Mouse (Mus musculus) myocyte (in vitro differentiated cells): Measurements from ENCODE around the gene Prkcb. TPM values are rescaled to one million over a fixed set of nuclear protein-coding genes. Genes with fewer than 3 reads are reported as not detected.

ENCODE experiments used
- H3K27me3 ChIP-seq: one replicate; pipeline ENCODE4 v1.6.1; 2011; ENCODE audit not compliant: control insufficient read depth, insufficient read depth, insufficient read length
- H3K36me3 ChIP-seq: one replicate; pipeline ENCODE4 v1.6.1; 2011; ENCODE audit not compliant: control insufficient read depth, insufficient read depth
- H3K4me2 ChIP-seq: one replicate; pipeline ENCODE4 v1.6.1; 2011; ENCODE audit warnings: low read depth, control low read depth
- H3K4me3 ChIP-seq: one replicate; pipeline ENCODE4 v1.5.1; 2011; ENCODE audit warnings: mild to moderate bottlenecking, control low read depth, moderate library complexity
- H3K79me2 ChIP-seq: one replicate; pipeline ENCODE4 v1.6.1; 2011; ENCODE audit not compliant: control insufficient read depth, insufficient read depth
- H3ac ChIP-seq: one replicate; pipeline ENCODE4 v1.6.1; 2011; ENCODE audit not compliant: control insufficient read depth, insufficient read length
- CEBPB ChIP-seq: IDR thresholded peaks from 2 replicates; pipeline ENCODE4 v1.6.1; 2011; ENCODE audit warnings: mild to moderate bottlenecking, moderate library complexity; ENCODE audit not compliant: poor library complexity, insufficient read depth, severe bottlenecking
- E2F4 ChIP-seq: IDR thresholded peaks from one replicate; pipeline ENCODE4 v1.6.1; 2011; ENCODE audit warnings: mild to moderate bottlenecking, control low read depth, moderate library complexity; ENCODE audit not compliant: insufficient read depth
- MAX ChIP-seq: IDR thresholded peaks from one replicate; pipeline ENCODE4 v1.6.1; 2011; ENCODE audit warnings: low read depth, mild to moderate bottlenecking, control low read depth
- MYOD1 ChIP-seq, 3 experiments: IDR thresholded peaks; one replicate each; pipeline ENCODE4 v1.6.1; 2011; ENCODE audit warnings: control low read depth in 2 of 3, low read depth in 2 of 3, mild to moderate bottlenecking in 2 of 3, moderate library complexity in 1 of 3; ENCODE audit not compliant: insufficient read length in 2 of 3, control insufficient read depth in 1 of 3
- MYOG ChIP-seq, 3 experiments: IDR thresholded peaks; one replicate each; pipeline ENCODE4 v1.6.1; 2011; ENCODE audit warnings: control low read depth in 2 of 3, low read depth in 2 of 3, mild to moderate bottlenecking in 2 of 3; ENCODE audit not compliant: insufficient read length in 2 of 3, control insufficient read depth in 1 of 3, insufficient read depth in 1 of 3
- POLR2A ChIP-seq: IDR thresholded peaks from one replicate; pipeline ENCODE4 v1.6.1; 2011; ENCODE audit warnings: low read depth, mild to moderate bottlenecking, control low read depth, moderate library complexity; ENCODE audit not compliant: insufficient read length
- POLR2AphosphoS2 ChIP-seq: IDR thresholded peaks from one replicate; pipeline ENCODE4 v1.6.1; 2011; ENCODE audit warnings: low read depth, control low read depth; ENCODE audit not compliant: insufficient read length
- REST ChIP-seq: IDR thresholded peaks from one replicate; pipeline ENCODE4 v1.6.1; 2011; ENCODE audit warnings: mild to moderate bottlenecking, control low read depth, moderate library complexity; ENCODE audit not compliant: insufficient read depth, insufficient read length
- SRF ChIP-seq: IDR thresholded peaks from one replicate; pipeline ENCODE4 v1.6.1; 2011; ENCODE audit warnings: low read depth; ENCODE audit not compliant: control insufficient read depth, insufficient read length
- TCF12 ChIP-seq: IDR thresholded peaks from one replicate; pipeline ENCODE4 v1.6.1; 2011; ENCODE audit warnings: mild to moderate bottlenecking, control low read depth; ENCODE audit not compliant: poor library complexity, insufficient read depth, severe bottlenecking
- TCF3 ChIP-seq: IDR thresholded peaks from one replicate; pipeline ENCODE4 v1.6.1; 2011; ENCODE audit warnings: low read depth, control low read depth; ENCODE audit not compliant: insufficient read length
- USF1 ChIP-seq: IDR thresholded peaks from one replicate; pipeline ENCODE4 v1.6.1; 2011; ENCODE audit warnings: low read depth, mild to moderate bottlenecking, control low read depth, moderate library complexity
- polyA plus RNA-seq: library from polyadenylated mRNA; unstranded; fragments of >200 nt; fragmentation: generic; extraction: Trizol; gene quantifications from one replicate; pipeline ENCODE4 v1.2.1, GENCODE M21; 2012; ENCODE audit warnings: missing spikeins

The Prkcb gene
- polyA plus RNA-seq, 1 experiment = 2.2 TPM

- no peak for TF ChIP-seq CEBPB
- no peak for TF ChIP-seq MYOD1 (IDR thresholded peaks at IDR 0.05; ENCODE audit: control insufficient read depth in 1 of 3, insufficient read length in 2 of 3, low read depth in 2 of 3)
- TF ChIP-seq E2F4 = no peak
- TF ChIP-seq SRF = no peak
- TF ChIP-seq REST = no peak
- TF ChIP-seq MAX = no peak
- TF ChIP-seq TCF12 = no peak
- TF ChIP-seq POLR2A = no peak
- TF ChIP-seq MYOG (IDR thresholded peaks at IDR 0.05; ENCODE audit: control insufficient read depth in 1 of 3, insufficient read depth in 1 of 3, insufficient read length in 2 of 3, low read depth in 2 of 3) = no peak
- TF ChIP-seq USF1 = no peak
- Histone ChIP-seq H3K4me3 (no peak overlapping the region), H3K27me3 (no peaks in the 10 kb centered on the region), H3ac (no peak overlapping the region), H3K79me2 (no peaks in the 10 kb centered on the region), H3K4me2 (no peak overlapping the region), H3K36me3 (no peaks in the 10 kb centered on the region)
These were observed 135.3 kb downstream of the Prkcb start for GRCm38 (mm10) chr7:122423816-122424215.

- Histone ChIP-seq H3K79me2 (no peaks in the 10 kb centered on the region), H3ac (no peak overlapping the region), H3K27me3 (no peaks in the 10 kb centered on the region), H3K4me3 (no peak overlapping the region), H3K36me3 (no peaks in the 10 kb centered on the region), H3K4me2 (no peak overlapping the region)
- TF ChIP-seq MYOG (IDR thresholded peaks at IDR 0.05; ENCODE audit: control insufficient read depth in 1 of 3, insufficient read depth in 1 of 3, insufficient read length in 2 of 3, low read depth in 2 of 3) (no peak), USF1 (no peak)
These were observed 140.6 kb downstream of the Prkcb start for GRCm38 (mm10) chr7:122429134-122429533.

- no peak for TF ChIP-seq E2F4
- no peak for TF ChIP-seq REST
- TF ChIP-seq CEBPB = no peak
- TF ChIP-seq MAX = no peak
- no peak for TF ChIP-seq POLR2AphosphoS2
- TF ChIP-seq USF1 = no peak
- TF ChIP-seq SRF = no peak
- no peak for TF ChIP-seq TCF3
- no peak for TF ChIP-seq TCF12
- TF ChIP-seq MYOD1 (IDR thresholded peaks at IDR 0.05; ENCODE audit: control insufficient read depth in 1 of 3, insufficient read length in 2 of 3, low read depth in 2 of 3) = no peak
- no peak for TF ChIP-seq MYOG (IDR thresholded peaks at IDR 0.05; ENCODE audit: control insufficient read depth in 1 of 3, insufficient read depth in 1 of 3, insufficient read length in 2 of 3, low read depth in 2 of 3)
- no peak for TF ChIP-seq POLR2A
These were observed 143.8 kb downstream of the Prkcb start for GRCm38 (mm10) chr7:122432401-122432800.

GRCm38 (mm10) chr7:122433377-122433776 lies 144.8 kb downstream of the Prkcb start:
- TF ChIP-seq MAX (no peak), REST (no peak), SRF (no peak), E2F4 (no peak), POLR2A (no peak), TCF3 (no peak), CEBPB (no peak), USF1 (no peak), TCF12 (no peak), MYOG (IDR thresholded peaks at IDR 0.05; ENCODE audit: control insufficient read depth in 1 of 3, insufficient read depth in 1 of 3, insufficient read length in 2 of 3, low read depth in 2 of 3) (no peak), MYOD1 (IDR thresholded peaks at IDR 0.05; ENCODE audit: control insufficient read depth in 1 of 3, insufficient read length in 2 of 3, low read depth in 2 of 3) (no peak), POLR2AphosphoS2 (no peak)
- Histone ChIP-seq H3K36me3 (no peaks in the 10 kb centered on the region), H3K79me2 (no peaks in the 10 kb centered on the region), H3ac (no peak overlapping the region), H3K4me2 (no peak overlapping the region), H3K27me3 (no peaks in the 10 kb centered on the region), H3K4me3 (no peak overlapping the region)

More at GRCm38 (mm10) chr7:122432401-122432800, 143.8 kb downstream of the Prkcb start:
- Histone ChIP-seq H3K79me2 (no peaks in the 10 kb centered on the region), H3ac (no peak overlapping the region), H3K36me3 (no peaks in the 10 kb centered on the region), H3K4me3 (no peak overlapping the region), H3K27me3 (no peaks in the 10 kb centered on the region), H3K4me2 (no peak overlapping the region)

- Histone ChIP-seq H3K79me2 (no peaks in the 10 kb centered on the region), H3K4me2 (no peak overlapping the region), H3K36me3 (no peaks in the 10 kb centered on the region), H3K4me3 (no peak overlapping the region), H3K27me3 (no peaks in the 10 kb centered on the region), H3ac (no peak overlapping the region)
- TF ChIP-seq TCF3 (no peak), USF1 (no peak), E2F4 (no peak), POLR2A (no peak), REST (no peak), POLR2AphosphoS2 (no peak), SRF (no peak), MYOG (IDR thresholded peaks at IDR 0.05; ENCODE audit: control insufficient read depth in 1 of 3, insufficient read depth in 1 of 3, insufficient read length in 2 of 3, low read depth in 2 of 3) (no peak), CEBPB (no peak), MYOD1 (IDR thresholded peaks at IDR 0.05; ENCODE audit: control insufficient read depth in 1 of 3, insufficient read length in 2 of 3, low read depth in 2 of 3) (no peak), TCF12 (no peak)
These were observed 146.4 kb downstream of the Prkcb start for GRCm38 (mm10) chr7:122434941-122435340.
